Mouse (Mus musculus) embryonic facial prominence, embryonic 15.5 days (tissue): ENCODE data around the gene Tm9sf2. TPM values are rescaled to one million over a fixed set of nuclear protein-coding genes. Genes with fewer than 3 reads are reported as not detected.
A peak's percentile ranks its signal among the peaks of the same experiment; 100 is the strongest.

Experiments
- ATAC-seq: fragments of 200-750 bp; cut with Nextera tagmentation; 2 replicates; pipeline ENCODE4 v1.8.0; 2017; ENCODE audit warnings: low read depth, moderate TSS enrichment; ENCODE audit not compliant: insufficient number of reproducible peaks, low FRiP score, low TSS enrichment
- H3K27ac ChIP-seq: fragments of 300-500 bp; sonication (generic); replicated peaks from 2 replicates; pipeline ENCODE4 v1.5.1; 2015; ENCODE audit warnings: mild to moderate bottlenecking, inconsistent platforms
- H3K27me3 ChIP-seq: fragments of 300-500 bp; sonication (generic); 2 replicates; pipeline ENCODE4 v1.6.1; 2015; ENCODE audit warnings: inconsistent platforms
- H3K36me3 ChIP-seq: fragments of 300-500 bp; sonication (generic); 2 replicates; pipeline ENCODE4 v1.6.1; 2015; ENCODE audit warnings: mild to moderate bottlenecking, inconsistent platforms
- H3K4me1 ChIP-seq: fragments of 300-500 bp; sonication (generic); 2 replicates; pipeline ENCODE4 v1.6.1; 2015; ENCODE audit warnings: inconsistent platforms
- H3K4me2 ChIP-seq: fragments of 300-500 bp; sonication (generic); replicated peaks from 2 replicates; pipeline ENCODE4 v1.6.1; 2015; ENCODE audit warnings: mild to moderate bottlenecking, inconsistent platforms
- H3K4me3 ChIP-seq: fragments of 300-500 bp; sonication (generic); replicated peaks from 2 replicates; pipeline ENCODE4 v1.5.1; 2015; ENCODE audit warnings: mild to moderate bottlenecking, inconsistent platforms
- H3K9ac ChIP-seq: fragments of 300-500 bp; sonication (generic); 2 replicates; pipeline ENCODE4 v1.6.1; 2015; ENCODE audit warnings: inconsistent platforms
- H3K9me3 ChIP-seq: fragments of 300-500 bp; sonication (generic); replicated peaks from 2 replicates; pipeline ENCODE4 v1.6.1; 2016; ENCODE audit warnings: inconsistent platforms
- WGBS: fragments of 180-500 bp; shearing (Covaris S2); methylation state at CpG from one replicate; pipeline ENCODE4 v1.1.7; 2015; 5-methylcytosine and 5-hydroxymethylcytosine counted together
- polyA plus RNA-seq: library from polyadenylated mRNA; unstranded; fragments of >200 nt; fragmentation: Nextera tagmentation; extraction: Ambion mirVana; gene quantifications from 2 replicates; pipeline ENCODE4 v1.2.1, GENCODE M21; 2015

Gene Tm9sf2
- polyA plus RNA-seq, 1 experiment from 2014 or later: 171 TPM

- Histone ChIP-seq H3K27ac (no peak overlapping the region), H3K27me3 (no peaks in the 10 kb centered on the region), H3K4me2 (no peak overlapping the region), H3K4me3 (no peak overlapping the region), H3K36me3 (no peaks in the 10 kb centered on the region), H3K9ac (no peak overlapping the region), H3K4me1 (0 out of 2 replicates have a peak, but pooled peaks cover 6% of the 10 kb centered on the region), H3K9me3 (no peaks in the 10 kb centered on the region)
- ATAC-seq: no peak
- WGBS: 72% methylated on average over 16 of the region's 16 CpGs
These were observed 72.4 kb downstream of the Tm9sf2 start for GRCm38 (mm10) chr14:122179262-122179661.

GRCm38 (mm10) chr14:122181078-122181814 is 74.4 kb downstream of the Tm9sf2 start, which contains the start of gene Clybl:
TSS of gene Clybl (plus strand) at chr14:122181704.
- peak; percentile 97 for ATAC-seq
- H3K4me1 ChIP-seq: 0 out of 2 replicates have a peak, but pooled peaks cover 6% of the 10 kb centered on the region
- no peaks in the 10 kb centered on the region for H3K9me3 ChIP-seq
- WGBS: 3% methylated on average over 45 of the region's 45 CpGs
- peak within 1 kb of the TSS; percentile 70 for H3K4me3 ChIP-seq
- peak within 1 kb of the TSS; percentile 63 for H3K27ac ChIP-seq
- H3K27me3 ChIP-seq: no peaks in the 10 kb centered on the region
- no peaks in the 10 kb centered on the region for H3K36me3 ChIP-seq
- H3K4me2 ChIP-seq: peak within 1 kb of the TSS; percentile 75
- H3K9ac ChIP-seq: peak within 1 kb of the TSS; percentile 54

- WGBS: 1% methylated on average over 12 of the region's 12 CpGs
- peak overlapping the region; percentile 70 for H3K4me3 ChIP-seq
- H3K27ac ChIP-seq: peak overlapping the region; percentile 13; the same call in 1 of the 2 replicates
These were observed 74.9 kb downstream of the Tm9sf2 start for GRCm38 (mm10) chr14:122181815-122182157.

GRCm38 (mm10) chr14:122182220-122182619 is 75.4 kb downstream of the Tm9sf2 start:
- Histone ChIP-seq H3K4me3 (peak overlapping the region; percentile 70), H3K4me2 (peak overlapping the region; percentile 75), H3K9ac (no peak overlapping the region), H3K9me3 (no peaks in the 10 kb centered on the region), H3K4me1 (0 out of 2 replicates have a peak, but pooled peaks cover 6% of the 10 kb centered on the region), H3K27me3 (no peaks in the 10 kb centered on the region), H3K36me3 (no peaks in the 10 kb centered on the region), H3K27ac (no peak overlapping the region)
- ATAC-seq: no peak
- WGBS: 80% methylated on average over 6 of the region's 6 CpGs

More at GRCm38 (mm10) chr14:122181815-122182157, 74.9 kb downstream of the Tm9sf2 start:
- Histone ChIP-seq H3K9ac (peak overlapping the region; percentile 54), H3K4me2 (peak overlapping the region; percentile 75), H3K27me3 (no peaks in the 10 kb centered on the region), H3K9me3 (no peaks in the 10 kb centered on the region), H3K4me1 (0 out of 2 replicates have a peak, but pooled peaks cover 6% of the 10 kb centered on the region), H3K36me3 (no peaks in the 10 kb centered on the region)
- no peak; the same call in 1 of the 2 replicates for ATAC-seq

GRCm38 (mm10) chr14:122183974-122184373 is 77.1 kb downstream of the Tm9sf2 start:
- ATAC-seq: no peak
- 0 out of 2 replicates have a peak, but pooled peaks cover 6% of the 10 kb centered on the region for H3K4me1 ChIP-seq
- no peaks in the 10 kb centered on the region for H3K36me3 ChIP-seq
- no peaks in the 10 kb centered on the region for H3K9me3 ChIP-seq
- H3K27ac ChIP-seq: no peak overlapping the region
- no peaks in the 10 kb centered on the region for H3K27me3 ChIP-seq
- no peak overlapping the region for H3K4me2 ChIP-seq
- no peak overlapping the region for H3K9ac ChIP-seq
- WGBS: 72% methylated on average over 11 of the region's 11 CpGs
- no peak overlapping the region for H3K4me3 ChIP-seq

- H3K9me3 ChIP-seq: no peaks in the 10 kb centered on the region
- no peak overlapping the region for H3K9ac ChIP-seq
- no peak for ATAC-seq
- 81% methylated on average over 5 of the region's 5 CpGs for WGBS
- no peaks in the 10 kb centered on the region for H3K36me3 ChIP-seq
- no peak overlapping the region for H3K4me3 ChIP-seq
- H3K4me2 ChIP-seq: no peak overlapping the region
- H3K27ac ChIP-seq: no peak overlapping the region
- H3K4me1 ChIP-seq: no peaks in the 10 kb centered on the region
- H3K27me3 ChIP-seq: no peaks in the 10 kb centered on the region
These were observed 81.4 kb downstream of the Tm9sf2 start for GRCm38 (mm10) chr14:122188250-122188649.

- Histone ChIP-seq H3K4me1 (no peaks in the 10 kb centered on the region), H3K9ac (no peak overlapping the region), H3K27me3 (no peaks in the 10 kb centered on the region), H3K4me3 (no peak overlapping the region), H3K4me2 (no peak overlapping the region), H3K27ac (no peak overlapping the region), H3K36me3 (no peaks in the 10 kb centered on the region), H3K9me3 (no peaks in the 10 kb centered on the region)
- ATAC-seq: no peak
- WGBS: 78% methylated on average over 5 of the region's 5 CpGs
These were observed 83.1 kb downstream of the Tm9sf2 start for GRCm38 (mm10) chr14:122189901-122190300.

- no peak overlapping the region for H3K27ac ChIP-seq
- 24% methylated on average over 2 of the region's 2 CpGs for WGBS
- H3K27me3 ChIP-seq: no peaks in the 10 kb centered on the region
- H3K9ac ChIP-seq: no peak overlapping the region
- H3K4me3 ChIP-seq: no peak overlapping the region
- H3K4me2 ChIP-seq: no peak overlapping the region
- H3K4me1 ChIP-seq: no peaks in the 10 kb centered on the region
- no peaks in the 10 kb centered on the region for H3K9me3 ChIP-seq
- no peak for ATAC-seq
- no peaks in the 10 kb centered on the region for H3K36me3 ChIP-seq
These were observed 83.7 kb downstream of the Tm9sf2 start for GRCm38 (mm10) chr14:122190527-122190926.

- Histone ChIP-seq H3K27ac (no peak overlapping the region), H3K4me1 (no peaks in the 10 kb centered on the region), H3K4me2 (no peak overlapping the region), H3K4me3 (no peak overlapping the region), H3K9me3 (no peaks in the 10 kb centered on the region), H3K27me3 (no peaks in the 10 kb centered on the region), H3K36me3 (no peaks in the 10 kb centered on the region), H3K9ac (no peak overlapping the region)
- WGBS: 15% methylated on average over 7 of the region's 7 CpGs
- ATAC-seq: no peak
These were observed 84.2 kb downstream of the Tm9sf2 start for GRCm38 (mm10) chr14:122190941-122191510.

GRCm38 (mm10) chr14:122194630-122195029 is 87.8 kb downstream of the Tm9sf2 start:
- H3K36me3 ChIP-seq: no peaks in the 10 kb centered on the region
- no peaks in the 10 kb centered on the region for H3K4me1 ChIP-seq
- no peak overlapping the region for H3K27ac ChIP-seq
- H3K9ac ChIP-seq: no peak overlapping the region
- 0 out of 2 replicates have a peak, but pooled peaks have one; percentile 51 for ATAC-seq
- no peaks in the 10 kb centered on the region for H3K9me3 ChIP-seq
- no peaks in the 10 kb centered on the region for H3K27me3 ChIP-seq
- H3K4me3 ChIP-seq: no peak overlapping the region
- no peak overlapping the region for H3K4me2 ChIP-seq
- 94% methylated on average over 8 of the region's 8 CpGs for WGBS

GRCm38 (mm10) chr14:122196851-122197250 is 90.0 kb downstream of the Tm9sf2 start:
- Histone ChIP-seq H3K36me3 (no peaks in the 10 kb centered on the region), H3K27ac (no peak overlapping the region), H3K4me3 (no peak overlapping the region), H3K4me1 (no peaks in the 10 kb centered on the region), H3K27me3 (no peaks in the 10 kb centered on the region), H3K9me3 (no peaks in the 10 kb centered on the region), H3K4me2 (no peak overlapping the region), H3K9ac (no peak overlapping the region)
- no peak for ATAC-seq
- WGBS: 78% methylated on average over 6 of the region's 6 CpGs
